Mouse (Mus musculus) megakaryocyte, adult 5-6 weeks (primary cell): ENCODE results near the gene Sec11a. TPM values are rescaled to one million over a fixed set of nuclear protein-coding genes. Genes with fewer than 3 reads are reported as not detected.
"Not testable (repeated sequence)": the region's sequence is repeated elsewhere in the genome, so short reads cannot be mapped to it uniquely, and the experiment has no call there.

ENCODE experiments used
- ATAC-seq: 2 replicates; pipeline ENCODE4 v1.8.0; 2016; ENCODE audit warnings: mild to moderate bottlenecking, inconsistent platforms; ENCODE audit not compliant: poor library complexity, severe bottlenecking
- total RNA-seq, 2 experiments: library from RNA; stranded (forward) in 1 of 2; stranded (reverse) in 1 of 2; fragments of 153-499, 151-499 nt in 1 of 2; fragments of 221-1000, 200-1000 nt in 1 of 2; gene quantifications; 2 replicates each; pipeline versions ENCODE4 v1.2.3 to v1.2.4; 2015 to 2017

Gene Sec11a
- total RNA-seq, 2 experiments from 2014 or later = 169 to 355 TPM

- no peak for ATAC-seq
Measured at GRCm38 (mm10) chr7:80959003-80959402, 11.4 kb upstream of the Sec11a start.

DNA sequence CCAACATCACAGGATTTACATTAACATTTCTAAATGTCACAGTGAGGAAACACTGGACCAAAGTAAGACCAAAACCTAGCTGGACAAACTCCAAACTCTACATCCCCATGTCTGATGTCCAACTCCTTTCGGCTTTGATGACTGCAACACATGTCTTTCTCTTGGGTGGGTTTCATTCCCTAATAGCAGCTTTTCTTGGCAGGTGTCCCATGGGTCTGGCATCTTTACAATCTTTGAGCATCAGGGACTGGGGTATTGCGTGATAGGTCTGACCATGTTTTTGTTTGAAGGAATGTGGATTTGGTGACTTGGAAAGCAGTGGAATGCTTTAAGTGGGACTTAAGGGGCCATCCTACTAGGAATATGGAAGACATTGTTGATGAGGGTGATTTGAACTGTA lies 9.3 kb upstream of the Sec11a start:
- ATAC-seq = no peak

DNA sequence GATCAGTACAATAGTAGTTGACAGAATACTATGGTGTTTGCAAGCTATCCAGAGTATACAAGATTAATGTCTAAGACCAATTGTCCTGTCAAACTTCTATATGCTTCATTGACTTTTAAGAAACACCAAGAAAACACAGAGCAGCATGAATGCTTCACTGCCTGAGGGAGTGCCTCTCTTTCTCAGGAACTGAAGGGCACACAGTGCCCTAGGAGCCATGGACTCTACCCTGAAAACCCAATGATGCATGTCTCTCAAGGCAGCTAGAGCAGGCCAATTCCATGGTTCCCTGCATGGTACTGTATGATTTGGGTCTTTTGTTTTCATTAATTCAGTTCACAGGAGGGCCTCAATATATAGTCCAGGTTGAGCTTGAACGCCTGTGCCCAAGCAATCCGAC lies 6.7 kb upstream of the Sec11a start:
- no peak for ATAC-seq

GRCm38 (mm10) chr7:80952140-80952539 lies 4.6 kb upstream of the Sec11a start:
- no peak for ATAC-seq

- no peak for ATAC-seq
Measured at GRCm38 (mm10) chr7:80951461-80951860, 3.9 kb upstream of the Sec11a start.

GRCm38 (mm10) chr7:80939808-80940207 lies 7.8 kb downstream of the Sec11a start:
- no peak for ATAC-seq

- not testable (repeated sequence) for ATAC-seq
Measured at GRCm38 (mm10) chr7:80937304-80937666, 10.3 kb downstream of the Sec11a start.

DNA sequence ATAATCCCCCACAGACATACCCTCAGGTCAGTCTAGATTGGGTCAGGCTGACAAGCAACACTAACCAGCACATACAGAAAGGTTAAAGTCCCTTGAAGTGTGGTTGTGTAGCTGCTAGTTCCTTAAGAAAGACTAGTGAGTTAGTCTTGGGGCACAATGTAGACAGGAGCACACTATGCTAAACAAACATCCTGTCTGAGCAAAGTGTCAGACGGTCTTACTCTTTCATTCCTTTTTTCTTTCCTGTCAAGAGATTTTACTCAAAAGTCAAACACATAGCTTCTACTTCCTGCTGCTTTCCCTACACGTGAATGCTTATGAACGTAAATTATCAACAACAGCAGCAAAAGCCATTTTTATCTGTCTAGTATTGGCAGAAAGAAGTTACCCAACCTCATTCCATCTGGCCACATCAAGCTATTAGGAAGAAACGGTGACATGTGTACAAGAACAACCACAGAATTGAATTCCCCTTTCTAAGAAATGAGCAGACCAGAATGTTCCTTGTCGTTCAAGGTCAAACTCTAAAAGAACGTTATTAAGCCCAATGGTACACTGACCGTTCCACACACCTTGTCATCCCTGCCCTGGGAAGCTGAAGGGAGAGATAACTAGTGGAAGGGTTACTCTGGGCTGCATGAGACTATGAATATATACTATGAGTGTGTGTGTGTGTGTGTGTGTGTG lies 10.8 kb downstream of the Sec11a start:
- ATAC-seq = not testable (repeated sequence)

GRCm38 (mm10) chr7:80935834-80936233 lies 11.7 kb downstream of the Sec11a start:
- no peak for ATAC-seq

GRCm38 (mm10) chr7:80932777-80933176 lies 14.8 kb downstream of the Sec11a start:
- no peak for ATAC-seq

- ATAC-seq = no peak
Measured at GRCm38 (mm10) chr7:80931618-80932207, 15.9 kb downstream of the Sec11a start.

- ATAC-seq = no peak
Measured at GRCm38 (mm10) chr7:80923165-80923564, 24.4 kb downstream of the Sec11a start.

DNA sequence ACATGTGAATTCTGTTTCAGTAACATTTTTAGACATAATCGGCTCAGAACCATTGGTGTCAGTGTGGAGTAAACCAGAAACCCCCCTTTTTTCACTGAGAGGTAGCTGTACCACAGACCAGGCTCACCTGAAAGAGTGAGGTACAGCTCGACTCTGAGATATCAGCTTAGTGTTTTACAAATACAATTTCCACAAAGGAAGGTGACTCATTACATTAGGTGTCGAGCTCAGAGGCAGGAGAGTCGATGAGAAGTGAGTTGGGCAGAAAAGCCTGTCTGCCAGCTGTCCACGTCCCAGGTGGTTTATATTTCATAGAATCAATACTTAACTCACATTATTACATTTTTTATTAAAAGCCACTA lies 28.0 kb downstream of the Sec11a start:
- no peak for ATAC-seq

DNA sequence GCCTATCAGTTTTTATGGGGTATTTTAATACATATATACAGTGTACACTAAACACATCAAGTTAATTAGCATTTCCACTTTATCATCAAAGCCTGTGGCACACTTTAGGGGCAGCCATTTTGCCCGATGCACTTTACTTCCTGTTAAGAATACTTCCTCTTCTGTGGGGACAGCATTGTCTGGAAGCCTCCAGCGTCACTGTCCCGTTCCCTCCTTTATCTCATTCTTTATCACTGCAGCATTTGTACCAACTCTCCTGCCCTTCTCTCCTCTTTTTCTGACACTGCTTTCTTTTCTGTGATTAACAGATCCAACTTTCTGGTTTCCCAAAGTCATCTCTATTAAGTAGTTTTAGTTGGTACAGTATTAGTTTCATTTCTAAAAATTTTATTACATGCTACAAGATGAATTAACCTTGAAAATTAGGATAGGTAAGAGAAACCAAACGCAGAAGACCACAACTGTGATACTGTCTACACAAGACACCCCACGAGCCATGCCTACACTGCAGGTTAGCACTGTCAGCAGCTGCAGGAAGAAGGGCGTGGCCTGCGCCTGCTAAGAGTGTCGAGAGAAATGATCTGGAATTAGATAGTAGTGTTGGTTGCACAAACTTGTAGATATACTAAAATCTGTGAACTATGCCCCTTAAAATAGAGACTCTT lies 28.5 kb downstream of the Sec11a start:
- ATAC-seq = peak; percentile 95

- 0 out of 2 replicates have a peak, but pooled peaks have one; percentile 7 for ATAC-seq
Measured at GRCm38 (mm10) chr7:80917916-80918465, 29.6 kb downstream of the Sec11a start.

DNA sequence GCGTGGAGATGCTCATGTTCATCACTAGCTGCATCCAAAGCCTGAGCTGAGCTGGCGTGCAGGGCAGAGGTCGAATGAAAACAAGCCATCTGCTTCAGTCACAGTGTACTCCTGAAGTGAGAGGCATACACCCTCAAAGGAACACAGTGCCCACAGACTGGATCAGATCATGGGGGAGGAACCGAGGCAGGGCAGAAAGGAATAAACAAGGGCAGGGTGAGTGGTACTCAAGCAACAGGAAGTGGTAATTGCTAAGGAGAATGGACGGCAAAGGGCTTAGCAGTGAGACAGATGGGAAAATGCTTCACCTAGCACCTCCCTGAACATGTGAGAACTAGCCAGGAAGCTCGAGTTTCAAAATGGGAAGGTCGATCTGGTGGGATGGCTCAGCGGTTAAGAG lies 35.1 kb downstream of the Sec11a start:
- no peak for ATAC-seq

GRCm38 (mm10) chr7:80911053-80911452 lies 36.5 kb downstream of the Sec11a start:
- ATAC-seq = no peak

DNA sequence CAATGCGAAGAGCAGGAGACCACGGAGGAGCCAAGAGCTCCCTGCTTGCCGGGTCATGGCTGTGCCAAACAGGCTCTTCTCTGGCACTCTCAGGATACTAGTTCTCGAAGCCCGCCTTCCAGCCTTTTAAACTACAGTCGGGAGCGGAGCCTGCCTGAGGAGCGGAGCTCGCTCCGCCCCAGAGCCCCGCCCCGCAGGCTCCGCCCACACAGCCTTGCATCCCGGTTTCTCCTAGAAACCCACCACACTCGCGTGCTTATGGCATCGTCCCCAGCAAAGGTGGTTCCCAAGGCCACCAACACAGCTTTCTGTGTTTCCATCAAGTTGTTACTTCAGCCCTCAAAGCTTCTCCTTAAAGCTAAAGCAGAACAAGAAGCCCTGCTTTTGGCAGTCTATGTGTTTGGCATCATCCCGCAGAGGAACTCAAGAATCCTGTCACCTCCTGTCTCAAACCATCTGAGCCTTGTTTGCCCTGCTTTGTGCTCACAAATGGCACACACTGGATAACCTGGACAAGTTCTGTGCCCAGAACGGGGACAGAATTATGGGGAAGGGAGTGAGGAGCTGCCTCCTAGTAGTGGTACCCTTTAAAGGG lies 42.6 kb downstream of the Sec11a start, which contains the start of gene Nmb:
TSS of gene Nmb (minus strand) at position 156 of the 595 bp plus-strand sequence.
- ATAC-seq = peak; percentile 33

DNA sequence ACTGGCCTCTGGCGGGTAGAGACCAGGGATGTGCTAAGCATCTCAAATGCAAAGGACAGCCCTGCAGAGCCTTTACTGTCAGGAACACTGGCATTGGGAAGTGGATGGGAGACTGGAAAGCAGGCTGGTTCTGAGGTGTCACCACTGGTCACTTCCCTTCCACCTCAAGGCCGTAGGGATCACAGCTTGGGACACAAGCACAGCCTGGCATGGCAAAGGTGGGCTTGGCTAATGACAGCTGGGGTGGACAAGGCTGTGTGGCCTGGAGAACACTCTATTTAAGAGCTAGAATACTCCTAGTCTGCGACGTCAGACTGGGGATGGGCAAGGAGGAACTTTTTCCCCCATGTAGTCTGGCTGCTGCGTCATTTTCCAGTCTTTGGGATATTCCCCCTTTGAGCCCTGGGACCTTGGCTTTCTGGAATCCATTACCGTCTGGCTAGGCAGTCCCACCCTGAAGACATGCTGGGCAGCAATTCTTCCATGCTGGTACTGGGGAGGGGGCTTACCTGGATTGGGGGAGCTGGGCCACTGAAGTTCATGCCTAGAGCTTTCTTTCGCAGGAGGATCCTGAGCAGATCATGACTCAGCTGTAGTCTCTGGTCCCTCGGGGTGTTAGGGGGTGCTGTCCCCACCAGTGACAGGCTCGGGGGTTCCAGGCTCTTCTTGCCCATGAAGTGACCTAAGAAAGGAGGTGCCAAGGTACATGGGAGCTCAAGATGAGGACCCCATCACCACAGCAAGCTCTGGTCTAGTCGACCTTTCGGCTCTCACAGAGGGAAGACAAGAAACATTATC lies 43.8 kb downstream of the Sec11a start:
- ATAC-seq = no peak

DNA sequence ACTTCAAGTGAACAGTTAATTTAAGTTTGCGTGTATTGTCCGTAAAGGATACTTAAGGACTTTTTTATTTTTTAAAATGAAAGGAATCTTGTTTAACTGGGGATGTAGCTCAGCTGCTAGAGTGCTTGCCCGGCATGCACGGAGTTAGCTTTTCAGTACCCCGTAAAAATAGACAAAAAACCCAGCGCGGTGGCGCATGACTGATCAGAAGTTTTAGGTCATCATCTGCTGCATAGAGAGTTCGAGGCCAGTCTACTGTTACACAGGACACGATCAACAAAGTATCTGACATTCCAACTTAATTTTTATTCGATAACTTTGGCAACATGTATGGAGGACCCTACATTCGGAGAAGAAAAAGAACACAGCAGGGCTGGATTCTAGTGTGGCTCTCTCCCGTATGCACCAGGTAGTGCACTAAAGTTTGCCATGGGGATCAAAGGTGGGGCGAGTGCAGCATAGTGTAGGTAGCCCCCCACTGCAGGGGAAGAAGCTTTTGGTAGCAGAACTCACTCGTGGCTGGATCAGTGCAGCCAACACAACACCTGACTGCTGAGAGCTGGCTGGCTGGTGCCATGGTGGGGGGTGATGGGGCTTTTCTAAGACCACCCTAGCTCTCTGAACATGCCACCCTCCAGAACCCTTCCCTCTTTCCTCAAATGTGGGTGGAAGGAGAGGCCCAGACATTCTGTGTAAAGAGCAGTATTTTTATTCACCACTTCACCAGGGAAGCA lies 45.9 kb downstream of the Sec11a start:
- no peak for ATAC-seq
